Mouse (Mus musculus): ENCODE measurements around the gene Slc13a2.

DNA sequence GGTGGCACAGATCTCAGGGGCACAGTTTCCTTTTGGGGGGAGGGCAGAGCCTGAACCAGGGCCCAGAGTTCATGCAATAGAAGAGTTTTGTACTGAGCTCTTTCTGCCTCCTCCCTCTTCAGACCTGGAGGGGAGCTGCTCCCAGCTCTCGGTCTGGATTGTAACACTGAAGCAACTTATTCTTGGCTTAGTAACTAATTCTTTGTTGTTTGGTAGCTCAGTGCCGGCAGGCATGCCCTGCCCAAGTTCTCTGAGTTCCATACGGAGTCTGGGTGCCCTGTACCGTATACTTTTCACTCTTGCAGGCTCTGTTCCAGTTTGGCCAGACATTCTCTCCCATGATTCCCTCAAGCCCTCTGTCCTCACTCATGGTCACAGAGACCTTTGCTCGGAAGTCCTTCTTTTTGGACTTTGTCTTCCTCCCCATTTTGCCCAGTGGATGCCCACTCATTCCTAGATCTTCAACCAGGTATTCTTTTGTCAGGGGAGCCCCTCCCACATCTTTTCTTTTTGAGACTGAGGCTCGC lies 9.6 kb downstream of the Slc13a2 start:
- TF ChIP-seq CTCF (conservative IDR thresholded peaks at IDR 0.05; ENCODE audit: insufficient read depth, insufficient read length, low read depth, low read length) = no peak
- TF ChIP-seq POLR2A (IDR thresholded peaks at IDR 0.05; ENCODE audit: low read depth, low read length) = no peak
